Mouse (Mus musculus): ENCODE data around the gene Pilrb2. TPM values are rescaled to one million over a fixed set of nuclear protein-coding genes. Genes with fewer than 3 reads are reported as not detected.
A peak's percentile ranks its signal among the peaks of the same experiment; 100 is the strongest.

Pilrb2 gene
- polyA plus RNA-seq, 1 experiment from 2014 or later = 0.83 TPM

- TF ChIP-seq CTCF (IDR thresholded peaks at IDR 0.05; ENCODE audit: low read depth) = no peak
- no peaks in the 10 kb centered on the region for H3K27me3 ChIP-seq (ENCODE audit: insufficient read depth, low read length)
- no peaks in the 10 kb centered on the region for H3K4me1 ChIP-seq (ENCODE audit: insufficient read depth)
- H3K9me3 ChIP-seq (ENCODE audit: low read depth, low read length) = no peaks in the 10 kb centered on the region
- ATAC-seq (ENCODE audit: insufficient read depth) = no peak
- H3K27ac ChIP-seq (ENCODE audit: low read depth) = no peak overlapping the region
- H3K9ac ChIP-seq = no peak overlapping the region
- DNase-seq = peak; percentile 26
- 61% methylated on average over 7 of the region's 7 CpGs for WGBS
- H3K4me2 ChIP-seq = no peak overlapping the region
- no peak overlapping the region for H3K4me3 ChIP-seq (ENCODE audit: low read depth, low read length)
- H3K36me3 ChIP-seq (ENCODE audit: insufficient read depth) = no peaks in the 10 kb centered on the region
These were observed 41.4 kb downstream of the Pilrb2 start for GRCm38 (mm10) chr5:137830238-137830637.

DNA sequence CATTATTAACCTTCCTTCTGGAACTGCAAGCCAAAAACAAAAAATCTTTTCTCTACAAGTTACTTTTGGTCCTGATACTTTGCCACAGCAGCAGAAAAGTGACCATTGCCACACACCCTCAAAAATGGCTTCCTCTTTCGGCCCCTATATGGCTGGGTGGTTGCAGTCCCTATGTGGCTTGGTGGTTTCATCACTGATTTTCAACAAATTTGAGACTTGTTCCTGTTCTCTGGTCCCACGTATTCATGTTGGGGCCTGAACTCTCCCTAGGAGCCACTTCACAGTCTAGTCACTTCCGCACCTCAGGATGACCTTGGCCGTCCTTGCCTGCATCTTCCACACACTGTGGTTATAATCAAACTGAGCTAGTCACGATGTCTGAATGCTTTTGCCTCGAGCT is 42.9 kb downstream of the Pilrb2 start:
- H3K4me2 ChIP-seq = no peak overlapping the region
- no peak overlapping the region for H3K27ac ChIP-seq (ENCODE audit: low read depth)
- H3K27me3 ChIP-seq (ENCODE audit: insufficient read depth, low read length) = no peaks in the 10 kb centered on the region
- WGBS = 76% methylated on average over 6 of the region's 6 CpGs
- no peaks in the 10 kb centered on the region for H3K4me1 ChIP-seq (ENCODE audit: insufficient read depth)
- TF ChIP-seq CTCF (IDR thresholded peaks at IDR 0.05; ENCODE audit: low read depth) = no peak
- no peaks in the 10 kb centered on the region for H3K9me3 ChIP-seq (ENCODE audit: low read depth, low read length)
- H3K9ac ChIP-seq = no peak overlapping the region
- DNase-seq = no peak
- H3K36me3 ChIP-seq (ENCODE audit: insufficient read depth) = no peaks in the 10 kb centered on the region
- ATAC-seq (ENCODE audit: insufficient read depth) = no peak
- H3K4me3 ChIP-seq (ENCODE audit: low read depth, low read length) = no peak overlapping the region

DNA sequence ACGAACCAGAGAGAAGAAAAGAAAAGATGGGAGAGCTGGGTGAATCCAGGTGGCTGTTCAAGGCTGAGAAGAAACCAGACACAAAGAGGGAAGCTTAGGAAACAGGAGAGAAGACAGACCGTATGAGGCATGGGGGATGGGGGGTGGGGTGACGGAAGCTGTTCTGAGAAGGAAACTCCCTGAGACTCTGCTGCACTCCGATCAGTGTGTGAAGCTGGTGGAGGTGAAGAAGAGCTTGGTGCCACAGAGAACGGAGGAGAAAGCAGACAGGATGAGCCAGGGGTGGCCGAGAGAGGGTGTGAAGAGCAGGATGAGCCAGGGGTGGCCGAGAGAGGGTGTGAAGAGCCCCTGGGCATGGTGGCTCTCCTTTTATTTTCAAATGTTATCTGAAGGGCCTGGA is 45.2 kb downstream of the Pilrb2 start:
- H3K9ac ChIP-seq = no peak overlapping the region
- no peak for ATAC-seq (ENCODE audit: insufficient read depth)
- H3K27ac ChIP-seq (ENCODE audit: low read depth) = no peak overlapping the region
- H3K4me2 ChIP-seq = no peak overlapping the region
- no peak overlapping the region for H3K4me3 ChIP-seq (ENCODE audit: low read depth, low read length)
- no peaks in the 10 kb centered on the region for H3K4me1 ChIP-seq (ENCODE audit: insufficient read depth)
- no peaks in the 10 kb centered on the region for H3K36me3 ChIP-seq (ENCODE audit: insufficient read depth)
- no peaks in the 10 kb centered on the region for H3K27me3 ChIP-seq (ENCODE audit: insufficient read depth, low read length)
- no peaks in the 10 kb centered on the region for H3K9me3 ChIP-seq (ENCODE audit: low read depth, low read length)
- no peak for TF ChIP-seq CTCF (IDR thresholded peaks at IDR 0.05; ENCODE audit: low read depth)
- 45% methylated on average over 7 of the region's 7 CpGs for WGBS
- DNase-seq = no peak

- H3K9ac ChIP-seq = no peak overlapping the region
- WGBS = 63% methylated on average over 2 of the region's 2 CpGs
These were observed 45.6 kb downstream of the Pilrb2 start for GRCm38 (mm10) chr5:137825971-137826370.

DNA sequence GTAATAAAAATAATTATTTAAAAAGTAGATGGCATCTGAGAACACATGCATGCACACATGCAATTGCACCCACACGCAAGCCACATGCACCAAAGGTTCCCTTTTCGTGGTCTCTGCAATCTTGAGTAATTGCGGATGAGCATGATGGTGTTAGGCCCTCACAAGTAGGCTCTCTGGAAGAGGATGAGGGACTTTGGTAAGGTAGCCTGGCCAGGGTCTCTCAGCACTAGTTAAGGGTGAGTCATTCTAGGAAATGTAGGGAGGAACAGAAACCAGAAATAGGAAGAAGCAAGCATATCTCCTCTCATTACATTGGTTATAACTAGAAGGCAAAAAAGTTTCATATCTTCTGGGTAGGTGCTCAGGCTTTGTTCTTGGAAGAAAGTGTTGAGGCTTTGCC is 46.6 kb downstream of the Pilrb2 start:
- 91% methylated on average over 3 of the region's 3 CpGs for WGBS
- no peaks in the 10 kb centered on the region for H3K4me1 ChIP-seq (ENCODE audit: insufficient read depth)
- no peak for TF ChIP-seq CTCF (IDR thresholded peaks at IDR 0.05; ENCODE audit: low read depth)
- H3K27me3 ChIP-seq (ENCODE audit: insufficient read depth, low read length) = no peaks in the 10 kb centered on the region
- no peaks in the 10 kb centered on the region for H3K36me3 ChIP-seq (ENCODE audit: insufficient read depth)
- H3K4me3 ChIP-seq (ENCODE audit: low read depth, low read length) = no peak overlapping the region
- no peaks in the 10 kb centered on the region for H3K9me3 ChIP-seq (ENCODE audit: low read depth, low read length)
- ATAC-seq (ENCODE audit: insufficient read depth) (no peak), DNase-seq (no peak)
- no peak overlapping the region for H3K4me2 ChIP-seq
- H3K9ac ChIP-seq = no peak overlapping the region
- no peak overlapping the region for H3K27ac ChIP-seq (ENCODE audit: low read depth)

More at GRCm38 (mm10) chr5:137825971-137826370, 45.6 kb downstream of the Pilrb2 start:
- Histone ChIP-seq H3K4me3 (ENCODE audit: low read depth, low read length) (no peak overlapping the region), H3K4me1 (ENCODE audit: insufficient read depth) (no peaks in the 10 kb centered on the region), H3K27me3 (ENCODE audit: insufficient read depth, low read length) (no peaks in the 10 kb centered on the region), H3K36me3 (ENCODE audit: insufficient read depth) (no peaks in the 10 kb centered on the region), H3K9me3 (ENCODE audit: low read depth, low read length) (no peaks in the 10 kb centered on the region), H3K27ac (ENCODE audit: low read depth) (no peak overlapping the region), H3K4me2 (no peak overlapping the region)
- DNase-seq = no peak
- ATAC-seq (ENCODE audit: insufficient read depth) = no peak
- TF ChIP-seq CTCF (IDR thresholded peaks at IDR 0.05; ENCODE audit: low read depth) = no peak

GRCm38 (mm10) chr5:137823455-137824045 is 48.1 kb downstream of the Pilrb2 start:
- DNase-seq = no peak
- WGBS = 93% methylated on average over 6 of the region's 6 CpGs
- no peak overlapping the region for H3K9ac ChIP-seq

DNA sequence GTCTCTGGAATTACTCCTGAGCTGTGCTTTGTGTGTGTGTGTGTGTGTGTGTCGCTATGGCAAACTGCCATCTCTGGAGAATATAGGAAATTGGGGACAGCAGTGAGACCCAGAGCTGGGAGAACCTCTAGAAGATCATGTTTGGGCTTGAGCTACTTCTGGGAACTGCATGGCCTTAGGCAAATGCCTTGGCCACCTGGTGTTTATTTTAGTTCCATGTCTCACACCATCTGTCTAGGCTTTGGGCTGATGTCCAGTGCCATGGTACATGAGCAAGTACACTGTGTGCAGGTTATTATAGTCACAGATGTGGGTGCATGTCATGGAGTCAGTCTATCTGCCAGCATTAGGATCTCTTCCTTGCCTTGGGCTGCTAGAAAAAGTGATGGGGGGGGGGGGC is 49.0 kb downstream of the Pilrb2 start:
- H3K4me2 ChIP-seq = no peak overlapping the region
- H3K27ac ChIP-seq (ENCODE audit: low read depth) = no peak overlapping the region
- no peak overlapping the region for H3K4me3 ChIP-seq (ENCODE audit: low read depth, low read length)
- no peaks in the 10 kb centered on the region for H3K27me3 ChIP-seq (ENCODE audit: insufficient read depth, low read length)
- no peaks in the 10 kb centered on the region for H3K4me1 ChIP-seq (ENCODE audit: insufficient read depth)
- WGBS = 92% methylated on average over 1 of the region's 1 CpGs
- no peaks in the 10 kb centered on the region for H3K36me3 ChIP-seq (ENCODE audit: insufficient read depth)
- H3K9me3 ChIP-seq (ENCODE audit: low read depth, low read length) = no peaks in the 10 kb centered on the region
- TF ChIP-seq CTCF (IDR thresholded peaks at IDR 0.05; ENCODE audit: low read depth) = no peak
- no peak for ATAC-seq (ENCODE audit: insufficient read depth)
- H3K9ac ChIP-seq = no peak overlapping the region
- DNase-seq = no peak

More at GRCm38 (mm10) chr5:137823455-137824045, 48.1 kb downstream of the Pilrb2 start:
- Histone ChIP-seq H3K36me3 (ENCODE audit: insufficient read depth) (no peaks in the 10 kb centered on the region), H3K9me3 (ENCODE audit: low read depth, low read length) (no peaks in the 10 kb centered on the region), H3K4me1 (ENCODE audit: insufficient read depth) (no peaks in the 10 kb centered on the region), H3K27ac (ENCODE audit: low read depth) (no peak overlapping the region), H3K4me2 (no peak overlapping the region), H3K27me3 (ENCODE audit: insufficient read depth, low read length) (no peaks in the 10 kb centered on the region), H3K4me3 (ENCODE audit: low read depth, low read length) (no peak overlapping the region)
- no peak for ATAC-seq (ENCODE audit: insufficient read depth)
- TF ChIP-seq CTCF (IDR thresholded peaks at IDR 0.05; ENCODE audit: low read depth) = no peak

All from lung, embryonic 14.5 days (tissue).